In genomic region chr2:37765082-37765483, GRCm38 (mm10) we compare ENCODE assay signal across 8 mouse cellular contexts. TPM values are rescaled to one million over a fixed set of nuclear protein-coding genes. Genes with fewer than 3 reads are reported as not detected.
A peak's percentile ranks its signal among the peaks of the same experiment; 100 is the strongest.
DNase-seq lines count a peak whose midpoint lies in the region; ATAC-seq lines count a peak whose summit lies in the region.

No protein-coding gene starts in this region.

- no peak overlapping the region for H3K4me2 ChIP-seq in forebrain, embryonic 13.5 days
- no peak overlapping the region for H3K4me2 ChIP-seq in forebrain, embryonic 14.5 days (ENCODE audit: low read length)
- H3K4me2 ChIP-seq in neural tube, embryonic 12.5 days (replicated peaks), result peak overlapping the region; percentile 15

- ATAC-seq in forebrain, embryonic 13.5 days, result no peak
- no peak for ATAC-seq in forebrain, embryonic 14.5 days
- ATAC-seq in neural tube, embryonic 12.5 days (ENCODE audit: low FRiP score, low read depth), result no peak
- ATAC-seq in megakaryocyte progenitor cell, adult 5-6 weeks (replicated peaks; ENCODE audit: poor library complexity), result peak; percentile 35

- DNase-seq in forebrain, embryonic 14.5 days (ENCODE audit: low spot score), result no peak
- DNase-seq in neural tube, embryonic 10.5 days (ENCODE audit: extremely low spot score, low spot score), result no peak
- DNase-seq in thymus, postnatal 14 days, result peak; percentile 87
- DNase-seq in layer of hippocampus, adult 18-20 months (ENCODE audit: low spot score in 2 of 2), result no peak
- no peak for DNase-seq in adrenal gland, postnatal 4 days (ENCODE audit: low spot score in 2 of 2)

- 29% methylated on average over 21 of the region's 21 CpGs for WGBS in forebrain, embryonic 13.5 days
- 27% methylated on average over 21 of the region's 21 CpGs for WGBS in forebrain, embryonic 14.5 days
- WGBS in neural tube, embryonic 12.5 days, result 16% methylated on average over 21 of the region's 21 CpGs

- no peaks in the 10 kb centered on the region for H3K36me3 ChIP-seq in forebrain, embryonic 13.5 days (ENCODE audit: poor library complexity, severe bottlenecking)
- H3K36me3 ChIP-seq in forebrain, embryonic 14.5 days (ENCODE audit: control insufficient read depth, insufficient read depth, low read length), result no peaks in the 10 kb centered on the region
- H3K36me3 ChIP-seq in neural tube, embryonic 12.5 days, result no peaks in the 10 kb centered on the region

- H3K4me1 ChIP-seq in forebrain, embryonic 13.5 days, result peaks cover 38% of the 10 kb centered on the region
- peaks cover 15% of the 10 kb centered on the region for H3K4me1 ChIP-seq in forebrain, embryonic 14.5 days (ENCODE audit: control insufficient read depth, insufficient read depth, low read length)
- H3K4me1 ChIP-seq in neural tube, embryonic 12.5 days, result peaks cover 49% of the 10 kb centered on the region

- H3K27me3 ChIP-seq in forebrain, embryonic 13.5 days, result 0 out of 2 replicates have a peak, but pooled peaks cover 13% of the 10 kb centered on the region
- H3K27me3 ChIP-seq in forebrain, embryonic 14.5 days (replicated peaks; ENCODE audit: control insufficient read depth, insufficient read depth, low read length), result no peaks in the 10 kb centered on the region
- H3K27me3 ChIP-seq in neural tube, embryonic 12.5 days (replicated peaks), result peaks cover 9% of the 10 kb centered on the region; the same call in 1 of the 2 replicates

- no peak overlapping the region for H3K4me3 ChIP-seq in forebrain, embryonic 13.5 days
- H3K4me3 ChIP-seq in forebrain, embryonic 14.5 days (ENCODE audit: low read depth, low read length), result no peak overlapping the region
- no peak overlapping the region for H3K4me3 ChIP-seq in neural tube, embryonic 12.5 days

- H3K9ac ChIP-seq in forebrain, embryonic 13.5 days, result peak overlapping the region; percentile 6; the same call in 1 of the 2 replicates
- H3K9ac ChIP-seq in forebrain, embryonic 14.5 days (ENCODE audit: low read length), result no peak overlapping the region
- H3K9ac ChIP-seq in neural tube, embryonic 12.5 days, result 0 out of 2 replicates have a peak overlapping the region, but pooled peaks have one; percentile 3

- no peaks in the 10 kb centered on the region for H3K9me3 ChIP-seq in forebrain, embryonic 13.5 days (replicated peaks)
- no peaks in the 10 kb centered on the region for H3K9me3 ChIP-seq in forebrain, embryonic 14.5 days (replicated peaks; ENCODE audit: control insufficient read depth, low read length)
- no peaks in the 10 kb centered on the region for H3K9me3 ChIP-seq in neural tube, embryonic 12.5 days

- H3K27ac ChIP-seq in forebrain, embryonic 13.5 days, result no peak overlapping the region
- H3K27ac ChIP-seq in forebrain, embryonic 14.5 days (ENCODE audit: low read depth, low read length), result no peak overlapping the region
- no peak overlapping the region for H3K27ac ChIP-seq in neural tube, embryonic 12.5 days

RNA-seq across cellular contexts. Expression of gene Crb2, which starts 11.0 kb away (rescaled TPM):
- polyA plus RNA-seq in forebrain, embryonic 13.5 days (2015; fragmentation: Nextera tagmentation; extraction: Ambion mirVana), result 9.1 and 12.8 TPM in 2 replicates
- 4.0 and 4.2 TPM in 2 replicates for polyA plus RNA-seq in forebrain, embryonic 14.5 days (2014; fragmentation: Nextera tagmentation; extraction: Ambion mirVana)
- 9.1 and 9.5 TPM in 2 replicates for polyA plus RNA-seq in neural tube, embryonic 12.5 days (2016; fragmentation: Nextera tagmentation; extraction: Ambion mirVana)
- not detected in 2 replicates for total RNA-seq in megakaryocyte progenitor cell, adult 5-6 weeks (2015)
- not detected in 2 replicates for total RNA-seq in megakaryocyte progenitor cell, adult 5-6 weeks (2017)
- total RNA-seq in layer of hippocampus, adult 18-20 months (2021), result 1 to 10 TPM; 2.8 to 3.1 TPM
- total RNA-seq in adrenal gland, postnatal 4 days (2021), result 1 to 10 TPM; 1.1 to 2.7 TPM
